Mouse (Mus musculus) embryo, embryonic 11 days (tissue): ENCODE data around the gene Pitx1.

Experiments used
- DNase-seq: peaks from one replicate; pipeline ENCODE4 v3.0.0-alpha.2; 2015

Pitx1 gene

DNA sequence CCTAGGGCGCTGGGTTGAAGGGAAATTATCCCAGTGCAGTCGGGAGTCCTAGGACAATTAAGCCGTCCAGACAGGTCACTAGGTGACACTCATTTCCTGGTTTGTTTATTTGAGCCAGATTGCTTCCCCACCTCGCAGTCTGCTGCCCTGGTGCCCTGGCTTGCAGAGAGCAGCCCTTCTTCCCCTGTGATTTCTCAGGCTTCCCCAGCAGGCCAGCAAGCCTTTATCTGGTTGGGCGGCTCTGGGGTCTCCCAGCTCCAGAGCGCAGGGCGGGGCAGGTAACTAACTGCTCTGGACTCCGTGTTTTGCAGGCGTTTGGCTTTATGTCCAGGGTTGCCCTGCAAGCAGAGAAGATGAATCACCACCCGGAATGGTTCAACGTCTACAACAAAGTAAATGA, 60.9 kb downstream of the Pitx1 start:
- DNase-seq = peak; percentile 52
